In the genomic region with DNA sequence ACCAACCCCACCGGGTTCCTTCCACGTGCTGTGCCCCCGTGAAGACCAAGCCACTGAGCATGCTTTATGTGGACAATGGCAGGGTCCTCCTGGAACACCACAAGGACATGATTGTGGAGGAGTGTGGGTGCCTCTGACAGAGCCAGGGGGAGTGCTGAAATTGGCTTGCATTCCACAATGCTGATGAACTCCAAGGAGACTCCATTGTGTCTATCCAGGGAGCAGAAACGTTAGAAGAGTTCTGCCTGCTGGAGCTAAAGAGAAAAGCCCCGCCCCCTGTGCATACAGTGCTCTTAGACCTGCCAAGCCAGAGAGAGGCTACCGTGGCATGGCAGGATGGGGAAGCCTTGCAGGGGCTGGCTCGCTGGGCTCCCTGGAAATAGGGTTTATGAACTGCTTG, we compare ENCODE assay signal across 12 mouse cellular contexts. TPM values are rescaled to one million over a fixed set of nuclear protein-coding genes. Genes with fewer than 3 reads are reported as not detected.
A peak's percentile ranks its signal among the peaks of the same experiment; 100 is the strongest.
DNase-seq lines count a peak whose midpoint lies in the region; ATAC-seq and TF ChIP-seq lines count a peak whose summit lies in the region.
"Had no signal": no experiment of that assay in that cellular context is flagged by ENCODE, and none has a peak within 500 bp of the region (broad histone marks: within the 10 kb centered on the region; RNA-seq: fewer than 3 reads in every experiment).

No protein-coding gene starts in this region.

- peak overlapping the region; percentile 34 for H3K4me2 ChIP-seq in heart, embryonic 12.5 days
- peak overlapping the region; percentile 19; the same call in 1 of the 2 replicates for H3K4me2 ChIP-seq in lung, embryonic 15.5 days
- peak overlapping the region; percentile 37 for H3K4me2 ChIP-seq in forebrain, postnatal 0 days (ENCODE audit: low read depth)
- H3K4me2 ChIP-seq: embryonic facial prominence, embryonic 15.5 days had no signal

- no peak overlapping the region for H3K4me3 ChIP-seq in heart, embryonic 12.5 days
- no peak overlapping the region for H3K4me3 ChIP-seq in lung, embryonic 15.5 days
- H3K4me3 ChIP-seq in lung, adult 2 months (replicated peaks; ENCODE audit: extremely low read depth, low read depth, low read length) = no peak overlapping the region
- H3K4me3 ChIP-seq in forebrain, postnatal 0 days (ENCODE audit: low read depth, low read length) = no peak overlapping the region
- H3K4me3 ChIP-seq: embryonic facial prominence, embryonic 15.5 days had no signal

- DNase-seq in heart, adult 9 months (ENCODE audit: low spot score in 2 of 2) = no peak
- DNase-seq in lung, adult 2 months = no peak
- peak; percentile 41 for DNase-seq in forebrain, postnatal 0 days
- peak; percentile 66 for DNase-seq in retina, embryonic 14.5 days (ENCODE audit: low spot score)
- DNase-seq in cerebellum, postnatal 4 days (ENCODE audit: low spot score in 2 of 2) = no peak
- DNase-seq in left cerebral cortex, adult 11 months (ENCODE audit: low spot score) = no peak
- DNase-seq: adrenal gland, postnatal 25 days had no signal

- H3K9me3 ChIP-seq in heart, embryonic 12.5 days (replicated peaks) = no peaks in the 10 kb centered on the region
- H3K9me3 ChIP-seq in lung, embryonic 15.5 days = no peaks in the 10 kb centered on the region
- no peaks in the 10 kb centered on the region for H3K9me3 ChIP-seq in forebrain, postnatal 0 days (ENCODE audit: low read length)
- H3K9me3 ChIP-seq: embryonic facial prominence, embryonic 15.5 days had no signal

- no peak for ATAC-seq in heart, embryonic 12.5 days (ENCODE audit: insufficient number of reproducible peaks, low FRiP score)
- peak; percentile 15; the same call in 1 of the 2 replicates for ATAC-seq in lung, embryonic 15.5 days (ENCODE audit: borderline replicate concordance, extremely low read depth, low FRiP score, low TSS enrichment)
- peak; percentile 57 for ATAC-seq in forebrain, postnatal 0 days
- ATAC-seq: intestine, postnatal 0 days had no signal

- H3K9ac ChIP-seq in heart, embryonic 12.5 days = no peak overlapping the region
- H3K9ac ChIP-seq in lung, embryonic 15.5 days = no peak overlapping the region
- H3K9ac ChIP-seq in forebrain, postnatal 0 days = no peak overlapping the region
- H3K9ac ChIP-seq: embryonic facial prominence, embryonic 15.5 days had no signal

- peaks cover 24% of the 10 kb centered on the region for H3K27me3 ChIP-seq in heart, embryonic 12.5 days (replicated peaks)
- H3K27me3 ChIP-seq in lung, embryonic 15.5 days = peaks cover 14% of the 10 kb centered on the region
- peaks cover 9% of the 10 kb centered on the region for H3K27me3 ChIP-seq in forebrain, postnatal 0 days (ENCODE audit: insufficient read depth, low read length)

- peaks cover 3% of the 10 kb centered on the region for H3K36me3 ChIP-seq in heart, embryonic 12.5 days
- H3K36me3 ChIP-seq in lung, embryonic 15.5 days = 0 out of 2 replicates have a peak, but pooled peaks cover under 1% of the 10 kb centered on the region
- peaks cover 3% of the 10 kb centered on the region; the same call in 1 of the 2 replicates for H3K36me3 ChIP-seq in forebrain, postnatal 0 days (ENCODE audit: insufficient read depth)

- no peak for TF ChIP-seq CTCF in lung, adult 2 months (IDR thresholded peaks at IDR 0.05; ENCODE audit: insufficient read depth, low read length)
- TF ChIP-seq CTCF in forebrain, postnatal 0 days (IDR thresholded peaks at IDR 0.05; ENCODE audit: low read depth) = no peak

- 35% methylated on average over 7 of the region's 7 CpGs for WGBS in heart, embryonic 12.5 days
- WGBS in lung, embryonic 15.5 days = 34% methylated on average over 7 of the region's 7 CpGs
- 14% methylated on average over 7 of the region's 7 CpGs for WGBS in lung, adult 2 months
- 11% methylated on average over 7 of the region's 7 CpGs for WGBS in forebrain, postnatal 0 days

- TF ChIP-seq POLR2A in lung, adult 2 months (IDR thresholded peaks at IDR 0.05; ENCODE audit: borderline replicate concordance, extremely low read depth, low read depth, low read length) = no peak

- 0 out of 2 replicates have a peak overlapping the region, but pooled peaks have one; percentile 24 for H3K27ac ChIP-seq in heart, embryonic 12.5 days (ENCODE audit: poor library complexity, severe bottlenecking)
- 0 out of 2 replicates have a peak overlapping the region, but pooled peaks have one; percentile 35 for H3K27ac ChIP-seq in lung, embryonic 15.5 days
- H3K27ac ChIP-seq in forebrain, postnatal 0 days (ENCODE audit: low read depth, low read length) = no peak overlapping the region
- H3K27ac ChIP-seq: embryonic facial prominence, embryonic 15.5 days; macrophage had no signal

- H3K4me1 ChIP-seq in heart, embryonic 12.5 days (replicated peaks) = peaks cover 26% of the 10 kb centered on the region
- H3K4me1 ChIP-seq in lung, embryonic 15.5 days = peaks cover 19% of the 10 kb centered on the region
- H3K4me1 ChIP-seq in lung, adult 2 months (ENCODE audit: control insufficient read depth, insufficient read depth, low read length) = peaks cover 9% of the 10 kb centered on the region; the same call in 1 of the 2 replicates
- no peaks in the 10 kb centered on the region for H3K4me1 ChIP-seq in forebrain, postnatal 0 days (ENCODE audit: insufficient read depth)

RNA-seq across cellular contexts. Expression of a gene that starts 6.7 kb away (rescaled TPM):
- not detected in 2 replicates for polyA plus RNA-seq in heart, embryonic 12.5 days (2016; fragmentation: Nextera tagmentation; extraction: Ambion mirVana)
- 0.09 TPM in 1 of 2 replicates, not detected in the other for polyA plus RNA-seq in lung, embryonic 15.5 days (2015; fragmentation: Nextera tagmentation; extraction: Ambion mirVana)
- 0.15 and 0.24 TPM in 2 replicates for polyA plus RNA-seq in lung, adult 2 months (2012; rRNA removed)
- total RNA-seq in forebrain, postnatal 0 days (2014; rRNA removed) = 0.54 TPM in 1 of 2 replicates, not detected in the other
- 0.13 and 0.16 TPM in 2 replicates for polyA plus RNA-seq in forebrain, postnatal 0 days (2015; fragmentation: Nextera tagmentation; extraction: Ambion mirVana)
- total RNA-seq: adrenal gland, postnatal 25 days had no signal
- polyA plus RNA-seq: macrophage had no signal

RNA-seq across cellular contexts. Expression of a gene that starts 28.0 kb away (rescaled TPM):
- 49.7 and 52.7 TPM in 2 replicates for polyA plus RNA-seq in heart, embryonic 12.5 days (2016; fragmentation: Nextera tagmentation; extraction: Ambion mirVana)
- 69.3 and 71.4 TPM in 2 replicates for polyA plus RNA-seq in lung, embryonic 15.5 days (2015; fragmentation: Nextera tagmentation; extraction: Ambion mirVana)
- 101 and 132 TPM in 2 replicates for polyA plus RNA-seq in lung, adult 2 months (2012; rRNA removed)
- 14.6 and 18.6 TPM in 2 replicates for total RNA-seq in forebrain, postnatal 0 days (2014; rRNA removed)
- 42.3 and 49.1 TPM in 2 replicates for polyA plus RNA-seq in forebrain, postnatal 0 days (2015; fragmentation: Nextera tagmentation; extraction: Ambion mirVana)

RNA-seq across cellular contexts. Expression of a gene that starts 41.2 kb away (rescaled TPM):
- 33.9 and 37.4 TPM in 2 replicates for polyA plus RNA-seq in heart, embryonic 12.5 days (2016; fragmentation: Nextera tagmentation; extraction: Ambion mirVana)
- 47.5 and 48.1 TPM in 2 replicates for polyA plus RNA-seq in lung, embryonic 15.5 days (2015; fragmentation: Nextera tagmentation; extraction: Ambion mirVana)
- 69.1 and 76.2 TPM in 2 replicates for polyA plus RNA-seq in lung, adult 2 months (2012; rRNA removed)
- total RNA-seq in forebrain, postnatal 0 days (2014; rRNA removed) = 20.2 and 23.7 TPM in 2 replicates
- polyA plus RNA-seq in forebrain, postnatal 0 days (2015; fragmentation: Nextera tagmentation; extraction: Ambion mirVana) = 12.4 and 14.4 TPM in 2 replicates

RNA-seq across cellular contexts. Expression of a gene that starts 51.1 kb away (rescaled TPM):
- 12.6 and 13.3 TPM in 2 replicates for polyA plus RNA-seq in heart, embryonic 12.5 days (2016; fragmentation: Nextera tagmentation; extraction: Ambion mirVana)
- 7.9 and 8.2 TPM in 2 replicates for polyA plus RNA-seq in lung, embryonic 15.5 days (2015; fragmentation: Nextera tagmentation; extraction: Ambion mirVana)
- 11.3 and 21.1 TPM in 2 replicates for polyA plus RNA-seq in lung, adult 2 months (2012; rRNA removed)
- 16.8 and 19.5 TPM in 2 replicates for total RNA-seq in forebrain, postnatal 0 days (2014; rRNA removed)
- polyA plus RNA-seq in forebrain, postnatal 0 days (2015; fragmentation: Nextera tagmentation; extraction: Ambion mirVana) = 15.9 and 16.0 TPM in 2 replicates

Comparison
In these comparisons a context has a peak if more than half of its experiments do, and no peak if none do; other contexts are left out.
1. DNase-seq: peak in forebrain, postnatal 0 days (single experiment) and retina, embryonic 14.5 days (single experiment); none in heart, adult 9 months (0 of 2), lung, adult 2 months (single experiment), cerebellum, postnatal 4 days (0 of 2) and left cerebral cortex, adult 11 months (single experiment).
2. Peak in every context shown above with its lines, with median percentiles within 50 percentile points of each other: H3K4me2 ChIP-seq.